Mouse (Mus musculus) bone marrow, adult 2 months (tissue): Measurements from ENCODE around the gene Abhd17a. TPM values are rescaled to one million over a fixed set of nuclear protein-coding genes. Genes with fewer than 3 reads are reported as not detected.
A peak's percentile ranks its signal among the peaks of the same experiment; 100 is the strongest.

ENCODE experiments used
- H3K27ac ChIP-seq: fragments of 200-500 bp; 2 replicates; pipeline ENCODE4 v1.5.1; 2012; ENCODE audit warnings: low read depth, mild to moderate bottlenecking, control low read depth, inconsistent platforms, low read length; ENCODE audit not compliant: control insufficient read depth, poor library complexity, insufficient read depth
- H3K4me1 ChIP-seq: fragments of 200-500 bp; 2 replicates; pipeline ENCODE4 v1.6.1; 2011; ENCODE audit warnings: low read length; ENCODE audit not compliant: control insufficient read depth, insufficient read depth
- H3K4me3 ChIP-seq: fragments of 200-500 bp; replicated peaks from 2 replicates; pipeline ENCODE3; 2011; ENCODE audit warnings: mild to moderate bottlenecking, low read depth, low read length, control low read depth; ENCODE audit not compliant: control insufficient read depth
- CTCF ChIP-seq: fragments of 200-500 bp; IDR thresholded peaks from 2 replicates; pipeline ENCODE4 v1.5.1; 2011; ENCODE audit warnings: low read length, control low read depth; ENCODE audit not compliant: control insufficient read depth, insufficient read depth
- POLR2A ChIP-seq: fragments of 200-500 bp; IDR thresholded peaks from 2 replicates; pipeline ENCODE4 v1.6.1; 2011; ENCODE audit warnings: low read depth, mild to moderate bottlenecking, control low read depth, low read length, borderline replicate concordance; ENCODE audit not compliant: control insufficient read depth
- WGBS: fragments of 180-500 bp; shearing (Covaris S2); methylation state at CpG from one replicate; pipeline ENCODE4 v1.1.7; 2018; 5-methylcytosine and 5-hydroxymethylcytosine counted together
- polyA plus RNA-seq: library from polyadenylated mRNA; stranded (reverse); fragments of >200 nt; gene quantifications from 2 replicates; pipeline ENCODE4 v1.2.4, GENCODE M21; 2011; ENCODE audit warnings: low replicate concordance; ENCODE audit not compliant: missing spikeins, insufficient read depth, insufficient read length

Abhd17a gene
- polyA plus RNA-seq, 1 experiment = 53.1 TPM

GRCm38 (mm10) chr10:80568876-80569275, 21.3 kb downstream of the Abhd17a start:
- Histone ChIP-seq H3K4me1 (peaks cover 12% of the 10 kb centered on the region), H3K27ac (no peak overlapping the region), H3K4me3 (no peak overlapping the region)
- 92% methylated on average over 29 of the region's 29 CpGs for WGBS
- no peak for TF ChIP-seq CTCF
- TF ChIP-seq POLR2A = no peak

- peak; percentile 99 for TF ChIP-seq CTCF
- peak; percentile 16; the same call in 1 of the 2 replicates for TF ChIP-seq POLR2A
- Histone ChIP-seq H3K4me1 (peaks cover 6% of the 10 kb centered on the region; the same call in 1 of the 2 replicates), H3K4me3 (no peak overlapping the region), H3K27ac (no peak overlapping the region)
- WGBS = 38% methylated on average over 17 of the region's 17 CpGs
Measured at GRCm38 (mm10) chr10:80566375-80567092, 23.6 kb downstream of the Abhd17a start.

- H3K4me1 ChIP-seq = peaks cover 6% of the 10 kb centered on the region
- peak within 1 kb of the TSS; percentile 90 for H3K27ac ChIP-seq
- TF ChIP-seq CTCF (peak; percentile 87), POLR2A (peak; percentile 12; the same call in 1 of the 2 replicates)
- peak within 1 kb of the TSS; percentile 86 for H3K4me3 ChIP-seq
- WGBS = 1% methylated on average over 72 of the region's 72 CpGs
Measured at GRCm38 (mm10) chr10:80561116-80561944, 28.8 kb downstream of the Abhd17a start, which contains the start of gene Rexo1. TSS of gene Rexo1 (minus strand) at chr10:80561560.

- Histone ChIP-seq H3K4me1 (peaks cover 6% of the 10 kb centered on the region), H3K27ac (peak overlapping the region; percentile 90), H3K4me3 (peak overlapping the region; percentile 86)
- under 1% methylated on average over 13 of the region's 13 CpGs for WGBS
- TF ChIP-seq POLR2A (no peak), CTCF (no peak)
Measured at GRCm38 (mm10) chr10:80560621-80561020, 29.5 kb downstream of the Abhd17a start.

GRCm38 (mm10) chr10:80559431-80559830, 30.7 kb downstream of the Abhd17a start:
- TF ChIP-seq CTCF = no peak
- TF ChIP-seq POLR2A = no peak
- H3K27ac ChIP-seq = no peak overlapping the region
- WGBS = 86% methylated on average over 7 of the region's 7 CpGs
- peaks cover 6% of the 10 kb centered on the region for H3K4me1 ChIP-seq
- H3K4me3 ChIP-seq = no peak overlapping the region

GRCm38 (mm10) chr10:80557346-80557965, 32.7 kb downstream of the Abhd17a start:
- TF ChIP-seq POLR2A (no peak), CTCF (peak; percentile 71)
- no peak overlapping the region for H3K27ac ChIP-seq
- 39% methylated on average over 5 of the region's 5 CpGs for WGBS
- H3K4me3 ChIP-seq = no peak overlapping the region
- peaks cover 11% of the 10 kb centered on the region for H3K4me1 ChIP-seq

GRCm38 (mm10) chr10:80553997-80554396, 36.1 kb downstream of the Abhd17a start:
- Histone ChIP-seq H3K4me1 (peaks cover 8% of the 10 kb centered on the region), H3K27ac (peak overlapping the region; percentile 79), H3K4me3 (no peak overlapping the region)
- TF ChIP-seq CTCF (no peak), POLR2A (no peak)
- WGBS = 76% methylated on average over 6 of the region's 6 CpGs

GRCm38 (mm10) chr10:80553575-80553974, 36.6 kb downstream of the Abhd17a start:
- Histone ChIP-seq H3K27ac (peak overlapping the region; percentile 79), H3K4me1 (peaks cover 6% of the 10 kb centered on the region), H3K4me3 (peak overlapping the region; percentile 4)
- 66% methylated on average over 8 of the region's 8 CpGs for WGBS
- 0 out of 2 replicates have a peak, but pooled peaks have one; percentile 4 for TF ChIP-seq POLR2A
- no peak for TF ChIP-seq CTCF
